Mouse (Mus musculus) ES-Bruce4 (cell line): ENCODE data around the gene Gm17364.

Experiments
- CTCF ChIP-seq: IDR thresholded peaks from one replicate; pipeline ENCODE4 v1.8.1; 2011; ENCODE audit warnings: low read depth, low read length
- EP300 ChIP-seq: IDR thresholded peaks from 2 replicates; pipeline ENCODE4 v1.6.1; 2011; ENCODE audit warnings: low read depth, low read length; ENCODE audit not compliant: insufficient read depth
- POLR2A ChIP-seq: IDR thresholded peaks from one replicate; pipeline ENCODE4 v1.8.1; 2011; ENCODE audit warnings: low read length; ENCODE audit not compliant: insufficient read depth

DNA sequence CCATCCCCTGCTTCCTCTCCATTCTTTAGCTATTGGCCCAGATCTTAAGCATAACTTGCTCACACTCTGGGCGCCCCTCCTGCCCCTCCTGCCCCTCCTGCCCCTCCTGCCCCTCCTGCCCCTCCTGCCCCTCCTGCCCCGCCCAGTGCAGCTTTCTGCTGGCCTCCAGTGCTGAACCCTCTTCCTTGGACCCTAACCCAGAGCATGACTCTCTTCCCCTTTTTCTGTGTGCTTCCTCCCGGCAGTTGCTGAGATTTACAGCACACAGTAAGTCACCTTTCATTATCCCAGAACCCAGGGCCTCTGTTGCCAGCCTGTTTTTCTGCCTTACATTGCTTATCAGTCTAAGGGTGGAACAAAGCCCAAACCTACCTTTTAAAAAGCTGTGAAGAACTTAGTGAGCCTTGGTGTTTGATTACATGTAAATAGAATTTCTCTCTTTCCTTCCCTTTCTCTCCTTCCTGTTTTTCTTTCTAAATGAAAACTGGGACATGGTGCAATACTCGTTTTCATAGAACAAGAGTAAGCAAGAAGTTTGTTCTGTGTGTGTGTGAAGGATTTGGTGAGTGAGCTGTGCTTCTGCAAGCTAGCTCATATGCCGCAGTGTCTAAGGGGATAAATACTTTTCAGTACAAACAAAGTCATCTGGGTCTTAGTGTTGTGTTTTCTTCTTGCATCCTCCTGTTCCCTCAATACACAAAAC is 10.3 kb downstream of the Gm17364 start:
- TF ChIP-seq CTCF (no peak), POLR2A (no peak), EP300 (no peak)
